Mouse (Mus musculus) 416B (cell line): ENCODE results near the gene Adgra1.
A peak's percentile ranks its signal among the peaks of the same experiment; 100 is the strongest.

ENCODE experiments used
- DNase-seq: peaks from one replicate; pipeline ENCODE4 v3.0.0; 2011; ENCODE audit warnings: low read depth

Adgra1 gene

DNA sequence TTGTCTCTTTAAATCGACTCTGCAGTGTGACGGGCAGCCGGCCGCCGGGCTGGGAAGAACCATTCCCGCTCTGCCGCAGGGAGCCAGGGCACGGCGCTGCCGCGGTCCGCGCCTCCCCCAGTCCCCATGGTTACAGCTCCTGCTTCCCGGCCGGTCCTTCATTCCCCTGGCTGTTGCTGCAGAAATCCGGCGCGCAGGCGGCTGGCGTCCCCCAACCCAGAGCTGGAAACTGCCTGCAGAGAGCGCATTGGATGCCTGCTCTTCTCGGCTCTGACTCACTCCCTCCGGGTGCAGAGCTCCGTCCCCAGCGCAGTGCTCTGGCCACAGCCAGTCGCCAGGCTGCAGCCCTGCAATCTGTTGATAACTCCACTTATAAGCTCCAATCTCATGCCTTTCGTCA, at the start of gene Adgra1:
Gene Adgra1, plus strand, starts transcription at position 139 of the 400 bp plus-strand sequence.
- DNase-seq, result no peak

GRCm38 (mm10) chr7:139787382-139787781, 46.6 kb upstream of the Adgra1 start:
- no peak for DNase-seq

GRCm38 (mm10) chr7:139788927-139789326, 45.0 kb upstream of the Adgra1 start:
- DNase-seq, result no peak

DNA sequence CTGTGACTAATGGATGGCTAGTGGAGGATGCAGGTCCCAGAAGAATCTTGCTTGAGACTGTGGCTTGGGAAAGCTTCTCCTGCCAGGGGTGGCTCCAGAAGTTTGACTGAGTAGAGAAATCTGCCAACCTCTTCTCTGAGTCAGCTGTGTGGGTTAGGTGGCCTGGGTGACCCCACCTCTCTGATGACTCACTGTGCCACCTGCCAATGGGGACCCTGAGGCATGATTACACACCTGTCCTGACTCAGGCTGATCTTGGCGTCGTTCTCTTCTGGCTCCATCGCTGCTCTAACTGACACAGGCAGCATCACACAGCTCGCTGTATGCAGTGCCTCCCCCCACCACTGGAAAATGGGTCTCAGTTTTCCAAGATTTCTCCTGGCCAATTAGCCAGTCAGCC, 44.3 kb upstream of the Adgra1 start:
- DNase-seq, result no peak

DNA sequence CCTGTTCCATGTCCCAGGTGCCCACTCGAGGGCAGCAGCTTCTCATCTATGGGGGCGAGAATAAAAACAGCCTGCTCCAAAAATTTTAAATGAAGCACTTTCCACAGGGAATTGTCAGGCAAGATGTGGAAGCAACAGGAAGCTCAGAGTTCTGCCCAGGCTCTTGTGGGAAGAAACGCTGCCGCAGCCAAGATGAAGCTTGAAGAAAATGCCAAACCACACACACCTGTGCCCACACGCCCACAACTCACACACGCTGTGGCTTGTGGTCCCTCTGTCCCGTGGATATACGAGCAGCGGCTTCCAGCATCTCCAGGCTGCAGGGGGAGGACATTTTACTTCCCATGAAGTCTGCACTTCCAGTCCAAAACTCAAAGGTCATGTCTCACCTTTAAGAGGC, 42.4 kb upstream of the Adgra1 start:
- no peak for DNase-seq

GRCm38 (mm10) chr7:139795004-139795605, 38.9 kb upstream of the Adgra1 start:
- no peak for DNase-seq

DNA sequence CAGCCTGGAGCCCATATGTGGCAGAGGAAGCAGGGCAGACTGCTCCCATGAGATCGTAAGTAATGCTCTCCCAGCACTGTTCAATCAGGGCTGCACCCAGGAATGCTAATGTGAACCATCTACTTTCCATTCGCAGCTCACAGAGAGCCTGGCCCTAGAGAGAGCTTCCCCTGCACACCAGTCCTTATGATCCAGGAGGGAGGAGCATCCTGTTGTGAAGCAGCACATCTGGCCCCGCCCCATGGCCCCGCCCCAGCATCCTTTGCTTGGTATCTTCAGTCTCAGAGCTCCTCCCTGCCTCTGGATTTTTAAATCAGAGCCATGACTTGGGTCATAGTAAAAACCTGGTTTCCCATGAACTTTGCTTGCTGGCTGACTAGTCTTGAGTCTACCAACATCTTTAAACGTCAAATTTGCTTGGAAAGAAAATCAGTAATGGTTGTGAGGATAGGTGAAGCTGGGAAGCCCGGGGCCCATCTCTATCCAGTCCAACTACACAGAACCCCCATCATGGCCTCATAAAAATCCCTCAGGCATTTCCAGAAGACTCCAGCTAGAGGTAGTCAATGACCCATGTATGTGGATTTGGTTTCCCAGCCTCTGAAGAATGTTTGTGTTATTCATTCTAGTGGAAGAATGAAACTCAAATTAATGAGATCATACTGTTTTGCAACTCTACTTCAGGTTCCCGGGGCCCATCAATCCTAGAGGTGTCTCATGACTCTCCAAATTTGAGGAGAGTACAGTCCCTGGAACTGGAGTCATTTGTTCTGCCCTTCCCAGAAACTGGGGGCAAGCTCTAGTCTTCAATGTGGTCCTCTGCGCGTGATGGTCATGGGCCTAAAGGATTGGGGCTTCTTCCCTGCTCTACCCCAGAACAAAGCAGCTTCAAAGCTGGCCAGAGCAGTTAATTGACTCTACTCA, 36.5 kb upstream of the Adgra1 start:
- DNase-seq, result no peak

DNA sequence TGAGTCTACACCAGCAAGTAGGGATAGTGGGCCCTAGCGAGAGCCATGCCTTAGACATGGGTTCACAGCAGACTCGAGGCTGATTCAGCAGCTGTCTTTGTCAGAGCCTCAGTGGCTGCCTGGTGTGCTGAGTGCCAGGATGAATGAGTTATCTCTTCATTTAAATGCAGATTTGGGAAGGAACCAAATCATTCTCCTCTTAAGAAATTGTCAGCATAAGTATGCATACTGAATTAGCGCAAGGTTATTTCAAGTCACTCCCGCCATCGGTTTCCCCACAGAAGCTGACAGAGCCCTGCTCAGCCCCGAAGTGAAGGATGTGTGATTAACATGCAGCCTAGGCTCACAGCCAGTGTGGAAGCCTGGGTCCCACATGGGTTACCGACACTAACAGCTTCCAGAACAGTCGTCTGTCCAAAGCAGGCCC, 27.8 kb upstream of the Adgra1 start:
- DNase-seq, result no peak

GRCm38 (mm10) chr7:139810036-139810435, 23.9 kb upstream of the Adgra1 start:
- DNase-seq, result no peak

GRCm38 (mm10) chr7:139811706-139812105, 22.3 kb upstream of the Adgra1 start:
- no peak for DNase-seq

GRCm38 (mm10) chr7:139813577-139814207, 20.3 kb upstream of the Adgra1 start:
- DNase-seq, result no peak

DNA sequence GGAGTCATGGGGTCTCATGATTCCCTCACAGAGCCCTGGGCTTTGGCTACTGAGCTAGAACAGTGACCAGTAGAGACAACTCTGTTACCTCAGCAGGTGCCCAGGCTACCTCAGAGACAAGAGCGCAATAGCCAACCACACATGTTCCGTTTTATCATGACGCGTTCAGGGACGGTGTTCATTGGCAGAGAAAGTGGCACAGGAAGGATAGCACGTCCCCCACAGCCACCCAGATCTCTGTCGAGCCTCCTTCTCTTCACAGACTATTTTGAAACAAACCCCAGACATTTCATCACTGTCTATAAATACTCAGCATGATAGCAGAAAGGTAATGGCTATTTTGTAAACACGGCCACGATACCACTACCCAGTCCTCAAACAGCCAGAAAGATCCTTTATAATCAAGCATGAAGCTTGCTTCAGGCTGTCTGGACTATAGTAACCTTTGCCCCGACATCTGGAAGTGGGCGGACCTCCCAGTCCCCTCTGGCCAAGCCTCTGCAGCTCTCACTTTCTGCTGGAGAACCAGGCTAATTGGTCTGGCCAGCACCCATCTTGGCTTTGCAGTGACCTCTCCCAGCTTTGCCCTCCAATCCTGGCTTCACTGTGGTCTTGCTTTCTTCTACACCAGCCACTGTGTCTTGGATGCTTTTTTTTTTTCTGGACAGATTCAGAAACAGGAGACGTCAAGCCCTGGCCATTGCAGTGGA, 11.5 kb upstream of the Adgra1 start:
- no peak for DNase-seq

- DNase-seq, result peak; percentile 17
These were observed 6.3 kb upstream of the Adgra1 start for GRCm38 (mm10) chr7:139827687-139828086.

GRCm38 (mm10) chr7:139833532-139833931, 442 bp upstream of the Adgra1 start:
- DNase-seq, result no peak

DNA sequence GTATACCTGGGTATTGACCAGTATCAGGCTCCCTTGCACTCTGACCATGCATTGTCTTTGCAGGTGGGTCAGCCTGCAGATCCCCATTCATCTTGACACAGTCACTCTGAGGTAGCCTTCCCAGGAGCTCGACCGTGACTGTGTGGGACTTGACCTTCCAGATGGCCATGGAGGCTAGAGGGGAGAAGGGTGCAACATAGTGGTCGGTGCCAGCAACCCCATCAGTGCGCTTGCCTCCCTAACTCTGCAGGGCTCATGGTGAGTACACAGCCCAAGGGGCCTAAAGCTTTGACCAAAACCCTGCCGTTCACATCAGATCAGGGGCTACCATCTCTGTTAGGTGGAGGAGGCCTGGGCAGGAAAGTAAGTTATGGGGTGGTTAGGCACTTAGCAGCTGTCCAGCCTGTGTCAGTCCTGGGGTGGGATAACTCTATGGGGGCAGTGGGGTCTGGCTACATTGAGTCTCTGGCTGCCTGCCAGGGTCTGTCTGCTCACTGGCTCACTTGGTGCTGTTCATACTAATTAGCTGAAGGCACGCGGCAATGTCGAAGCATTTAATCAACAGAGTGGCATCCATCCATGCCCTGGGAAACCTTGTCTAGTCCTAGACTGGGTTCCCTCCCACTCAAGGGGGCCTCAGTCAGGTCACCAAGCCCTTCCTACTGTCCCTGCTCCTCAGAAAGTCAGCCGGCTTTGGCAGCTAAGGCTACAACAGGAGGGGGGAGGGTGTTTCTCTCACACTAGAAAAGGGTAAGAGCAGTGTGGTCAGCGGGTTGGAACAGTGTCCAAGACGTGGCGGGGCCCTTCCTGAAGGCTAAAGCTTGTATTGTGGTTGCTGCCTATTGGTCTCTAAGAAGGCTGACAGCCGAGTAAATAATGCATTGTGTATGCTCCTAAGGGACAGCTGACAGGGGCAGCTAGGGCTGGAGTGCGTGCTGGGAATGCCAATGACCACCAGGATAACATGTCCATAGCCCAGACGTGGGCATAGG, 1.5 kb downstream of the Adgra1 start:
- no peak for DNase-seq

- DNase-seq, result peak; percentile 13
These were observed 6.6 kb downstream of the Adgra1 start for GRCm38 (mm10) chr7:139840443-139841168.

DNA sequence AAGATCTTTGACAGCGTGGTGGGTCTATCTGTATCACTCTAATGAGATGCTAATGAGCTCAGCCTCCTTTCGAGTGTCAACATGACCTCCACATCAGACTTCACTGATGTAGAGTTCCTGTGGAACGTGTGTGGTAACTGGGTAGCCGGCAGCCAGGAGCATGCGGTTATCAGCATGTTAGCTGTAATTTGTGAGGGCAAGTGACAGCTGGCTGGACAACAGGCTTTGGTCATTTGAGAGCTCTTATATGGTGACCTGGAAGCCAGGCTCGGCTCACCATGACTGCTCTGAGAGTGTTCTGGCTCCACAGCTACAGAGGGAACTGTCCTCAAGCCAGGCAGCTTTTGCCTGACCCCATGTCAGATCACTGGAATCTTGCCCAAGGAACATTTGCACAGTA, 8.4 kb downstream of the Adgra1 start:
- no peak for DNase-seq

- DNase-seq, result no peak
These were observed 9.2 kb downstream of the Adgra1 start for GRCm38 (mm10) chr7:139843140-139843539.

DNA sequence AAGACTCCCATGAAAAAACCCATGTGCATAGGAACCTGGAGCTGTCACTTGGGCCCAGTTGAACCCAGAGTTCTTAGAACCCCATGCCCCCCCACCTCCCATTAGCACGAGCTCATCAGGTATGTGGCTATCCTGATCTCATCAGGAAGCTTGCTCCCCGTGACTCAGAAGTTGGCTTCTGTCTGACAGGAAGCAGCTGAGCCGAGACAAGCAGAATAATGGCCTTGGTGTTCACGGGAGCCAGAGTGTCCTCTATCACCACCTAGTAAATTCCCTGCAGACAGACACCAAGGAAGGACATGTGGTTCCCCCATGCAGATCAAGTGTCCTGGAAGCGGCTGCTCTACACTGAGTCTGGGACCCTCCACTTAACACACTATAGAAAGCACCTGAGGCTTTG, 9.8 kb downstream of the Adgra1 start:
- peak; percentile 47 for DNase-seq

- no peak for DNase-seq
These were observed 11.1 kb downstream of the Adgra1 start for GRCm38 (mm10) chr7:139845101-139845500.
